Mouse (Mus musculus) heart, postnatal 0 days (tissue): ENCODE measurements around the gene Srpx2.

Source experiments
- CTCF ChIP-seq: IDR thresholded peaks from 2 replicates; pipeline ENCODE4 v1.5.1; 2016; ENCODE audit warnings: antibody characterized with exemption, control low read depth, low read depth
- EP300 ChIP-seq: IDR thresholded peaks from 2 replicates; pipeline ENCODE4 v1.6.1; 2016; ENCODE audit warnings: antibody characterized with exemption, low read depth

DNA sequence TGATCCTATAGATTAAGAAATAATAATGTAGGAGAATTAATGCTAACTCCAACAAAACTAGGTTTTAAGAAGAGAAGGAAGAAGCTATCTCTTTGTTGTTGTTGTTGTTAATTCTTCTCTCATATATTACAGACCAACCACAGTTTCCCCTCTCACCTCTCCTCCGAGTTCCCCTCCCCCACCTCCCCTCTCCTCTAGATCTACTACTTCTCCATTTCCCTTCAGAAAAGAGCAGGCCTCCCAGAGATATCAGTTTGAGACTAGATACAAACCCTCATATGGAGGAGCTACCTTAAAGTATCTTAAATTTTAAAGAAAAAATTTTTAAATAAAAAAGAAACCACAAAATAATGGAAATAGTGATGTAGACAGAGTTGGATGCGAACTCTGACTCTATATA is 56.4 kb downstream of the Srpx2 start:
- TF ChIP-seq CTCF (no peak), EP300 (no peak)
